Mouse (Mus musculus) hematopoietic stem cell, adult 5-6 weeks (primary cell): Measurements from ENCODE around the gene Btbd6. TPM values are rescaled to one million over a fixed set of nuclear protein-coding genes. Genes with fewer than 3 reads are reported as not detected.

Source experiments
- ATAC-seq, 2 experiments: fragments of 125-278 bp in 1 of 2; replicated peaks in 1 of 2; 2 replicates each; pipeline ENCODE4 v1.8.0; 2016 to 2017; ENCODE audit warnings: inconsistent platforms in 2 of 2, mild to moderate bottlenecking in 2 of 2, moderate number of reproducible peaks in 2 of 2, low read depth in 1 of 2, moderate TSS enrichment in 1 of 2; ENCODE audit not compliant: low FRiP score in 2 of 2, poor library complexity in 2 of 2, severe bottlenecking in 2 of 2, insufficient read depth in 1 of 2, low TSS enrichment in 1 of 2
- total RNA-seq: library from RNA; stranded (forward); fragments of 172-1452, 232-1000 nt; gene quantifications from 2 replicates; pipeline ENCODE4 v1.2.3, GENCODE M21; 2017

Btbd6 gene
- 6.0 and 7.8 TPM in 2 replicates for total RNA-seq

- peak; percentile 82 to 89 for ATAC-seq
Measured at GRCm38 (mm10) chr12:112976371-112977073, at the start of gene Btbd6. Gene Btbd6, plus strand, starts transcription at chr12:112976482.

GRCm38 (mm10) chr12:112927265-112927664 lies 49.0 kb upstream of the Btbd6 start:
- no peak for ATAC-seq

- ATAC-seq: no peak
Measured at GRCm38 (mm10) chr12:112928401-112929241, 47.7 kb upstream of the Btbd6 start.

GRCm38 (mm10) chr12:112929562-112930352 lies 46.5 kb upstream of the Btbd6 start, which contains the start of gene Jag2:
Gene Jag2, minus strand, starts transcription at chr12:112929776.
- no peak for ATAC-seq

- ATAC-seq: no peak
Measured at GRCm38 (mm10) chr12:112932647-112933046, 43.6 kb upstream of the Btbd6 start.

GRCm38 (mm10) chr12:112937906-112938305 lies 38.4 kb upstream of the Btbd6 start:
- no peak for ATAC-seq

GRCm38 (mm10) chr12:112938366-112938765 lies 37.9 kb upstream of the Btbd6 start:
- ATAC-seq: no peak

- peak; percentile 18 to 34; a peak in 2 of 4 replicates for ATAC-seq
Measured at GRCm38 (mm10) chr12:112938873-112939565, 37.3 kb upstream of the Btbd6 start.

- no peak for ATAC-seq
Measured at GRCm38 (mm10) chr12:112940238-112940637, 36.0 kb upstream of the Btbd6 start.

- no peak for ATAC-seq
Measured at GRCm38 (mm10) chr12:112940710-112941109, 35.6 kb upstream of the Btbd6 start.

- no peak for ATAC-seq
Measured at GRCm38 (mm10) chr12:112941156-112941775, 35.0 kb upstream of the Btbd6 start.

GRCm38 (mm10) chr12:112941776-112942713 lies 34.2 kb upstream of the Btbd6 start, which contains the start of gene Nudt14:
Gene Nudt14, minus strand, starts transcription at chr12:112942124.
- ATAC-seq: peak; percentile 72 to 75

GRCm38 (mm10) chr12:112943669-112944068 lies 32.6 kb upstream of the Btbd6 start:
- ATAC-seq: no peak

GRCm38 (mm10) chr12:112947307-112947706 lies 29.0 kb upstream of the Btbd6 start:
- ATAC-seq: no peak

GRCm38 (mm10) chr12:112950040-112950760 lies 26.1 kb upstream of the Btbd6 start:
- ATAC-seq: peak; percentile 50 to 68
